Mouse (Mus musculus): Measurements from ENCODE around the gene Oxsr1. TPM values are rescaled to one million over a fixed set of nuclear protein-coding genes. Genes with fewer than 3 reads are reported as not detected.
A peak's percentile ranks its signal among the peaks of the same experiment; 100 is the strongest.

Gene Oxsr1
- polyA plus RNA-seq, 1 experiment from 2014 or later, result 14.4 TPM

DNA sequence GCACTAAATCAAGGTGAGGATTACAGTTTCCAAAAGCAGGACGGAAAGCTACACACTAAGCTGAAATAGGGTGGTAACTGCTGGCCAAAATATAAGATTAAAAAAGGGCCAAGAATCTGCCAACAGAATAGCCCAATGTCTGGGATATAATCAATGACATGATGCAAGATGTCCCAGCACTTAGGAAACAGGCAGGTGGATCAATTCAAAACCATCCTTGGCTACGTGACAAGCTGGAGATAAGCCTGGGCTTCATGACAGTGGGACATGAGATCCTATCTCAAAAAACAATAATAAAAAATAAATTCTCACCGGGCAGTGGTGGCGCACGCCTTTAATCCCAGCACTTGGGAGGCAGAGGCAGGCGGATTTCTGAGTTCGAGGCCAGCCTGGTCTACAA is 16.4 kb downstream of the Oxsr1 start:
- Histone ChIP-seq H3K4me3 (ENCODE audit: low read depth, low read length) (no peak overlapping the region), H3K36me3 (ENCODE audit: insufficient read depth) (peaks cover 16% of the 10 kb centered on the region; the same call in 1 of the 2 replicates), H3K9me3 (ENCODE audit: low read depth, low read length) (no peaks in the 10 kb centered on the region), H3K4me2 (no peak overlapping the region), H3K9ac (no peak overlapping the region), H3K27me3 (ENCODE audit: insufficient read depth, low read length) (no peaks in the 10 kb centered on the region), H3K4me1 (ENCODE audit: insufficient read depth) (no peaks in the 10 kb centered on the region), H3K27ac (ENCODE audit: low read depth) (no peak overlapping the region)
- DNase-seq (no peak), ATAC-seq (ENCODE audit: insufficient read depth) (no peak)
- TF ChIP-seq CTCF (IDR thresholded peaks at IDR 0.05; ENCODE audit: low read depth), result no peak
- WGBS, result 85% methylated on average over 7 of the region's 7 CpGs

DNA sequence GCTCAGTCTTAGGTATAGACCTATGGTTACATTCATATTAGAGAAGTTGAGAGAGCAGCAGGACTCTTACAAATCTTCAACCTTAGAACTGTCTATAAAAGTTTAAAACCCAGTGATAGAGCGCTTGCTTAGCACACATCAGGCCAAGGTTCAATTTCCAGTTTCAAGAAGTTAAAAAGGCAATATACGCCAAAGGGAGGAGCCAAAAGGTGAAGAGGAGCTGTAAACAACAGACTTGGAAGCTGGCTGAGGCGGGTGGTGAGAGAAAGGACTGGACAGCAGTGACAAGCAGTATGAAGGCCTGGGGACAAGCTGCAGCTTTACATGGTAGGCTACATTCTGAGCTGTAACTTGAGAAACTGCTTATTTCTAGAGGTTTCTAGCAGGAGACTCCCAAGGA is 23.7 kb downstream of the Oxsr1 start:
- no peak for ATAC-seq (ENCODE audit: insufficient read depth)
- peaks cover 19% of the 10 kb centered on the region; the same call in 1 of the 2 replicates for H3K36me3 ChIP-seq (ENCODE audit: insufficient read depth)
- no peak for TF ChIP-seq CTCF (IDR thresholded peaks at IDR 0.05; ENCODE audit: low read depth)
- H3K27me3 ChIP-seq (ENCODE audit: insufficient read depth, low read length), result no peaks in the 10 kb centered on the region
- H3K4me2 ChIP-seq, result no peak overlapping the region
- no peak overlapping the region for H3K9ac ChIP-seq
- WGBS, result 67% methylated on average over 3 of the region's 3 CpGs
- no peak overlapping the region for H3K27ac ChIP-seq (ENCODE audit: low read depth)
- no peak for DNase-seq
- H3K4me3 ChIP-seq (ENCODE audit: low read depth, low read length), result no peak overlapping the region
- H3K9me3 ChIP-seq (ENCODE audit: low read depth, low read length), result no peaks in the 10 kb centered on the region
- no peaks in the 10 kb centered on the region for H3K4me1 ChIP-seq (ENCODE audit: insufficient read depth)

DNA sequence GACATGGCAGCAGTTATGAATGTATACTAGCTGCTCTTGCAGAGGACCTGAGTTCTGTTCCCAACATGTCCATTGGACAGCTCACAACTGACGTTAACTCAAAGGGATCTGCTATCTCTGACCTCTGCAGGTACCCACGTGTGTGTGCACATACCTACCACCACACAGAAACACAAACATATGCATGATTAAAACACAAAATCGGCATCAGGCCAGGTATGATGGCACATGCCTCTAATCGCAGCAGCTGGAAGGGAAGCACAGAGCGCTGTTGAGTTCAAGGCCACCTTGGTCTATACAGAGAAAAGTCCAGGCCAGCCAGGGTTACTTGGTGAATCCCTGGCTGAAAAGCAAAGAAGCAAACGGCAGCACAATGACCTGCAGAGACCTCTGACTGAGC is 24.5 kb downstream of the Oxsr1 start:
- Histone ChIP-seq H3K27me3 (ENCODE audit: insufficient read depth, low read length) (no peaks in the 10 kb centered on the region), H3K9ac (no peak overlapping the region), H3K4me2 (no peak overlapping the region), H3K4me3 (ENCODE audit: low read depth, low read length) (no peak overlapping the region), H3K36me3 (ENCODE audit: insufficient read depth) (peaks cover 19% of the 10 kb centered on the region; the same call in 1 of the 2 replicates), H3K4me1 (ENCODE audit: insufficient read depth) (no peaks in the 10 kb centered on the region), H3K27ac (ENCODE audit: low read depth) (no peak overlapping the region), H3K9me3 (ENCODE audit: low read depth, low read length) (no peaks in the 10 kb centered on the region)
- ATAC-seq (ENCODE audit: insufficient read depth) (no peak), DNase-seq (no peak)
- WGBS, result 77% methylated on average over 6 of the region's 6 CpGs
- no peak for TF ChIP-seq CTCF (IDR thresholded peaks at IDR 0.05; ENCODE audit: low read depth)

DNA sequence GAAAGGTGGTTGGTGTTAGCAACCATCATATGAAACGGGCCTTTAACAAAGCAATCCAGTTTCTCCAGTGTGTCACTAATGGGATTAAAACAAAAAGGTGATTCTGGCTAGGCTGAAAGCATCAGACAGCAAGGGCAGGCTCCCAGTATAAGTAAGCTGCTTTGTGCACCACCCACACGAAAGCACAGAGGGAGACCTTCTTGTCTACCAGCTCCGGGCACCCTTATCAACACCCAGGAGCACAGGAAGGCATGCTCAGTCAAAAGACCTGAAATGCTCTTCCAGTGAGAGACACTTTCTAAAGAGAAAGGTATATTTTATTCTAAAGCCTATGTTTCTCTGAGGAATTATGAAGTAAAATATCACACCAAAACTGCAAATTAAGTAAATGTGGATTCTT is 31.4 kb downstream of the Oxsr1 start:
- H3K36me3 ChIP-seq (ENCODE audit: insufficient read depth), result peaks cover 20% of the 10 kb centered on the region; the same call in 1 of the 2 replicates
- DNase-seq (no peak), ATAC-seq (ENCODE audit: insufficient read depth) (no peak)
- no peak overlapping the region for H3K4me2 ChIP-seq
- WGBS, result 84% methylated on average over 3 of the region's 3 CpGs
- H3K9ac ChIP-seq, result no peak overlapping the region
- no peaks in the 10 kb centered on the region for H3K27me3 ChIP-seq (ENCODE audit: insufficient read depth, low read length)
- no peak overlapping the region for H3K27ac ChIP-seq (ENCODE audit: low read depth)
- H3K4me1 ChIP-seq (ENCODE audit: insufficient read depth), result no peaks in the 10 kb centered on the region
- H3K4me3 ChIP-seq (ENCODE audit: low read depth, low read length), result no peak overlapping the region
- TF ChIP-seq CTCF (IDR thresholded peaks at IDR 0.05; ENCODE audit: low read depth), result no peak
- H3K9me3 ChIP-seq (ENCODE audit: low read depth, low read length), result no peaks in the 10 kb centered on the region

DNA sequence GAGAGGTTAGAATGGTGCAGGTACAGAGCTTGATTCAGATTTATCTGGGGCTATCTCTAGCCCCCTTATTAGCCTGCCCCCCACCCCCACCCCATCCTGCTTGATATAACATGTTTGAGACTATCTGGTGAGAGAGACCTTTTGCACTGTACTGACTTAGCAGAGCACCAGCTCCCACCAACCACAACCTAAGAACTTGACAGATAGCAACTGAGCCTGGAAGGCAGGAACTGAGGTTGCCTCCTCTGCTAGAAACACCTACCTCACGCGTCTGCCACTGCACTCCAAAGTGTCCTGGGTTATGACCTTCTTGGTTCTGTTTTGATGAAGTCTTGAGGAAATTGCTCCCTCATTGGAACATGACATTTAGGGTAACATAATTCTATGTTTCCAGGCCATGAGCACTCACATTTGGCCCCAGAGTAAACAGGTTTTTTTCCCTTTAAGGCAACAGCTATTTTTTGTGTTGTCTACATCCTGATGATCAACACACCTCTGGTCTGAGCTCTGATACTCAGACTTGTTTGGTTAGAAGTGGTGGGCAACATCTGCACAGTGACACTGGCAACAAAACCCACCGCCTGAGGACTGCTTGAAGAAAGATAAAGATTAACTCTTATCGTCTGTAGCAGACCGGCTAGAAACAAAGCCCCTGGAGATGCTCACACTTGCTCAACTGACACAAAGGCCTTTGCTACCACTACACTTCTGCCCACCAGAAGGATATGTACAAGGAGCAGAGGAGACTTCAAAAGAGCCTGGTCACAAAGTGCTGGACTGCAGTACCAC is 41.1 kb downstream of the Oxsr1 start:
- TF ChIP-seq CTCF (IDR thresholded peaks at IDR 0.05; ENCODE audit: low read depth), result no peak
- Histone ChIP-seq H3K4me1 (ENCODE audit: insufficient read depth) (no peaks in the 10 kb centered on the region), H3K4me3 (ENCODE audit: low read depth, low read length) (no peak overlapping the region), H3K27ac (ENCODE audit: low read depth) (no peak overlapping the region), H3K9me3 (ENCODE audit: low read depth, low read length) (no peaks in the 10 kb centered on the region), H3K9ac (no peak overlapping the region), H3K4me2 (no peak overlapping the region), H3K36me3 (ENCODE audit: insufficient read depth) (peaks cover 25% of the 10 kb centered on the region; the same call in 1 of the 2 replicates), H3K27me3 (ENCODE audit: insufficient read depth, low read length) (no peaks in the 10 kb centered on the region)
- ATAC-seq (ENCODE audit: insufficient read depth) (no peak), DNase-seq (no peak)
- WGBS, result 71% methylated on average over 5 of the region's 5 CpGs

DNA sequence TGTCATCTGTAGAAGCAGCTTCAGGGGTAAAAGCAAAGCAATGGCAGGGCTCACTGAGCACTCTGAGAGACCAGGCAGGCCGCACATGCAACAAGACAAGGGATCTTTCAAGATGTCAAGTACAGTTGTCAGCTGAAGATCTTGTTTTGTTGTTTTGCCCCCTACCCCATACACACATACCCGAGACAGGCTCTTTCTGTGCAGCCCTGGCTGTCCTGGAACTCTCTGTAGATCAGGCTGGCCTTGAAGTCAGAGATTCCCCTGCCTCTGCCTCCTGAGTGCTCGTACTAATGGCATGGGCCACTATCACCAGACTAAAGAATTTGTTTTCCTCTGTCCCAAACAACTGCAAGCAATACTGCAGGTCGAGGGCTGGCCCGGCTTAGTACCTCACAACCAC is 44.2 kb downstream of the Oxsr1 start:
- H3K9ac ChIP-seq, result no peak overlapping the region
- no peak overlapping the region for H3K27ac ChIP-seq (ENCODE audit: low read depth)
- H3K36me3 ChIP-seq (ENCODE audit: insufficient read depth), result peaks cover 15% of the 10 kb centered on the region; the same call in 1 of the 2 replicates
- ATAC-seq (ENCODE audit: insufficient read depth) (no peak), DNase-seq (no peak)
- H3K4me1 ChIP-seq (ENCODE audit: insufficient read depth), result no peaks in the 10 kb centered on the region
- H3K4me2 ChIP-seq, result no peak overlapping the region
- WGBS, result 94% methylated on average over 5 of the region's 5 CpGs
- H3K4me3 ChIP-seq (ENCODE audit: low read depth, low read length), result no peak overlapping the region
- H3K9me3 ChIP-seq (ENCODE audit: low read depth, low read length), result no peaks in the 10 kb centered on the region
- no peak for TF ChIP-seq CTCF (IDR thresholded peaks at IDR 0.05; ENCODE audit: low read depth)
- H3K27me3 ChIP-seq (ENCODE audit: insufficient read depth, low read length), result no peaks in the 10 kb centered on the region

DNA sequence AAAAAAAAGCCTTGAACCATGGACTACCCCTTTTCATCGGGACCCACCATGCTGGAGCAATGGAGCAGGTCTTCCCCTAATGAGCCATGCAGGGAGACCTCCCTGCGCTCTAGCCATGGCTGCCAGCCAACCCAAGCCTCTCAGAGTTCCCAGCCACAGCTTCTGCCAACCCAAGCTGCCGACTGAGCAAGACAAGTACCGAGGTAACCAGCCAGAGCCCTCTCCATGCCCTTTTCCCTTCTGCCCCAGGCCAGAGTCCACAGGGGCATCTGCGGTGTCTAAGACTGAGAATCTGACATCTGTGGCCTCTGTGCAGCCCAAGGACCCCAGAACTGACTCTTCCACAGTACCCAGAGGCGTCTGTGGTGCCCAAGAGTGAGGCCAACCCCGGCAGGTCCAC is 45.9 kb downstream of the Oxsr1 start:
- 65% methylated on average over 7 of the region's 7 CpGs for WGBS

More for the DNA sequence above, 45.9 kb downstream of the Oxsr1 start:
- H3K4me3 ChIP-seq (ENCODE audit: low read depth, low read length), result no peak overlapping the region
- no peak overlapping the region for H3K27ac ChIP-seq (ENCODE audit: low read depth)
- peaks cover 8% of the 10 kb centered on the region; the same call in 1 of the 2 replicates for H3K36me3 ChIP-seq (ENCODE audit: insufficient read depth)
- no peak overlapping the region for H3K4me2 ChIP-seq
- ATAC-seq (ENCODE audit: insufficient read depth) (no peak), DNase-seq (peak; percentile 17)
- TF ChIP-seq CTCF (IDR thresholded peaks at IDR 0.05; ENCODE audit: low read depth), result no peak
- H3K9me3 ChIP-seq (ENCODE audit: low read depth, low read length), result no peaks in the 10 kb centered on the region
- no peaks in the 10 kb centered on the region for H3K27me3 ChIP-seq (ENCODE audit: insufficient read depth, low read length)
- no peak overlapping the region for H3K9ac ChIP-seq
- H3K4me1 ChIP-seq (ENCODE audit: insufficient read depth), result no peaks in the 10 kb centered on the region

All from lung, embryonic 14.5 days (tissue).